Mouse (Mus musculus): ENCODE measurements around the gene Trmt10a.

DNA sequence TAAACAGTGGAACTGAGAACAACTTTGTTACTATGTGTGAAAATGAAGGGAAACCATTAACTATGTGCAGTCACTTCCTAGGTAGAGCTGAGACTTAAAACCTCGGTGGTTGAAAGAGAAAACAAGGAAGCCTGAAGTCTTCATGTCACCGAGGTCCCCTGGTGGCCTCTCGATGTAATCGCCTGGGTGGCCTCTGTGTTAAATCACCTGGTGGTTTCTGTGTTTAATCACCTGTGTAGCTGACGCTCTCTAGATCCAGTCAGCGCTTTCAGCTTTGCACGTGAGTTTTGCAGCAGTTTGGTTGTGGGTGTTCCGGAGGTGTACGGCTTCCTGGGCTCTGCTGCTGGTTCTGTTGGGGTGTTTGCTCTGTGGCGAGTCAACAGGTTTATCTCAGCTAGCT is 30.0 kb downstream of the Trmt10a start:
- TF ChIP-seq GATA1 (IDR thresholded peaks at IDR 0.05; ENCODE audit: borderline replicate concordance, low read length) (no peak), FLI1 (IDR thresholded peaks at IDR 0.05; ENCODE audit: low read length) (no peak)
